Mouse (Mus musculus): Measurements from ENCODE around the gene Zfp113. TPM values are rescaled to one million over a fixed set of nuclear protein-coding genes. Genes with fewer than 3 reads are reported as not detected.

Zfp113 gene
- polyA plus RNA-seq, 1 experiment, result 13.2 TPM

- Histone ChIP-seq H3K4me1 (ENCODE audit: control insufficient read depth, insufficient read depth, low read length) (no peaks in the 10 kb centered on the region), H3K27ac (ENCODE audit: insufficient read depth, low read length) (no peak overlapping the region), H3K4me3 (ENCODE audit: insufficient read depth, low read length) (no peak overlapping the region)
- no peak for TF ChIP-seq CTCF (IDR thresholded peaks at IDR 0.05; ENCODE audit: borderline replicate concordance, insufficient read depth, low read length)
- no peak for TF ChIP-seq POLR2A (IDR thresholded peaks at IDR 0.05; ENCODE audit: low read depth, low read length)
Measured at GRCm38 (mm10) chr5:138173217-138173616, 17.7 kb upstream of the Zfp113 start.

- H3K4me1 ChIP-seq (ENCODE audit: control insufficient read depth, insufficient read depth, low read length), result no peaks in the 10 kb centered on the region
- TF ChIP-seq POLR2A (IDR thresholded peaks at IDR 0.05; ENCODE audit: low read depth, low read length) (peak; percentile 62), CTCF (IDR thresholded peaks at IDR 0.05; ENCODE audit: borderline replicate concordance, insufficient read depth, low read length) (no peak)
- peak within 1 kb of the TSS; percentile 94 for H3K4me3 ChIP-seq (ENCODE audit: insufficient read depth, low read length)
- H3K27ac ChIP-seq (ENCODE audit: insufficient read depth, low read length), result peak within 1 kb of the TSS; percentile 91
Measured at GRCm38 (mm10) chr5:138171695-138172491, 16.3 kb upstream of the Zfp113 start, which contains the start of the genes Ap4m1 and Mcm7. TSS of gene Ap4m1 (plus strand) at chr5:138172002. TSS of gene Mcm7 (minus strand) at chr5:138172422.

GRCm38 (mm10) chr5:138170936-138171561 lies 15.5 kb upstream of the Zfp113 start:
- H3K4me3 ChIP-seq (ENCODE audit: insufficient read depth, low read length), result peak overlapping the region; percentile 94
- peak; percentile 65 for TF ChIP-seq POLR2A (IDR thresholded peaks at IDR 0.05; ENCODE audit: low read depth, low read length)
- TF ChIP-seq CTCF (IDR thresholded peaks at IDR 0.05; ENCODE audit: borderline replicate concordance, insufficient read depth, low read length), result no peak
- no peaks in the 10 kb centered on the region for H3K4me1 ChIP-seq (ENCODE audit: control insufficient read depth, insufficient read depth, low read length)
- H3K27ac ChIP-seq (ENCODE audit: insufficient read depth, low read length), result peak overlapping the region; percentile 36

- H3K27ac ChIP-seq (ENCODE audit: insufficient read depth, low read length), result peak overlapping the region; percentile 74; the same call in 1 of the 2 replicates
- H3K4me3 ChIP-seq (ENCODE audit: insufficient read depth, low read length), result no peak overlapping the region
- peaks cover 8% of the 10 kb centered on the region; the same call in 1 of the 2 replicates for H3K4me1 ChIP-seq (ENCODE audit: control insufficient read depth, insufficient read depth, low read length)
- TF ChIP-seq POLR2A (IDR thresholded peaks at IDR 0.05; ENCODE audit: low read depth, low read length) (peak; percentile 25; the same call in 1 of the 2 replicates), CTCF (IDR thresholded peaks at IDR 0.05; ENCODE audit: borderline replicate concordance, insufficient read depth, low read length) (no peak)
Measured at GRCm38 (mm10) chr5:138165594-138165993, 10.1 kb upstream of the Zfp113 start.

GRCm38 (mm10) chr5:138163610-138164009 lies 8.1 kb upstream of the Zfp113 start:
- peaks cover 8% of the 10 kb centered on the region; the same call in 1 of the 2 replicates for H3K4me1 ChIP-seq (ENCODE audit: control insufficient read depth, insufficient read depth, low read length)
- H3K27ac ChIP-seq (ENCODE audit: insufficient read depth, low read length), result no peak overlapping the region
- H3K4me3 ChIP-seq (ENCODE audit: insufficient read depth, low read length), result no peak overlapping the region
- TF ChIP-seq POLR2A (IDR thresholded peaks at IDR 0.05; ENCODE audit: low read depth, low read length) (0 out of 2 replicates have a peak, but pooled peaks have one; percentile 4), CTCF (IDR thresholded peaks at IDR 0.05; ENCODE audit: borderline replicate concordance, insufficient read depth, low read length) (no peak)

GRCm38 (mm10) chr5:138163046-138163445 lies 7.5 kb upstream of the Zfp113 start:
- no peak overlapping the region for H3K27ac ChIP-seq (ENCODE audit: insufficient read depth, low read length)
- peaks cover 8% of the 10 kb centered on the region; the same call in 1 of the 2 replicates for H3K4me1 ChIP-seq (ENCODE audit: control insufficient read depth, insufficient read depth, low read length)
- H3K4me3 ChIP-seq (ENCODE audit: insufficient read depth, low read length), result no peak overlapping the region
- TF ChIP-seq CTCF (IDR thresholded peaks at IDR 0.05; ENCODE audit: borderline replicate concordance, insufficient read depth, low read length), result no peak
- no peak for TF ChIP-seq POLR2A (IDR thresholded peaks at IDR 0.05; ENCODE audit: low read depth, low read length)

GRCm38 (mm10) chr5:138160842-138161665 lies 5.5 kb upstream of the Zfp113 start, which contains the start of gene Cops6:
TSS of gene Cops6 (plus strand) at chr5:138161071.
- peaks cover 8% of the 10 kb centered on the region; the same call in 1 of the 2 replicates for H3K4me1 ChIP-seq (ENCODE audit: control insufficient read depth, insufficient read depth, low read length)
- TF ChIP-seq POLR2A (IDR thresholded peaks at IDR 0.05; ENCODE audit: low read depth, low read length) (peak; percentile 89), CTCF (IDR thresholded peaks at IDR 0.05; ENCODE audit: borderline replicate concordance, insufficient read depth, low read length) (no peak)
- H3K4me3 ChIP-seq (ENCODE audit: insufficient read depth, low read length), result peak within 1 kb of the TSS; percentile 84
- peak within 1 kb of the TSS; percentile 15 for H3K27ac ChIP-seq (ENCODE audit: insufficient read depth, low read length)

- Histone ChIP-seq H3K4me3 (ENCODE audit: insufficient read depth, low read length) (no peak overlapping the region), H3K4me1 (ENCODE audit: control insufficient read depth, insufficient read depth, low read length) (peaks cover 8% of the 10 kb centered on the region; the same call in 1 of the 2 replicates), H3K27ac (ENCODE audit: insufficient read depth, low read length) (no peak overlapping the region)
- TF ChIP-seq POLR2A (IDR thresholded peaks at IDR 0.05; ENCODE audit: low read depth, low read length) (no peak), CTCF (IDR thresholded peaks at IDR 0.05; ENCODE audit: borderline replicate concordance, insufficient read depth, low read length) (no peak)
Measured at GRCm38 (mm10) chr5:138160224-138160762, 4.7 kb upstream of the Zfp113 start.

- Histone ChIP-seq H3K27ac (ENCODE audit: insufficient read depth, low read length) (no peak overlapping the region), H3K4me1 (ENCODE audit: control insufficient read depth, insufficient read depth, low read length) (no peaks in the 10 kb centered on the region), H3K4me3 (ENCODE audit: insufficient read depth, low read length) (no peak overlapping the region)
- TF ChIP-seq POLR2A (IDR thresholded peaks at IDR 0.05; ENCODE audit: low read depth, low read length) (no peak), CTCF (IDR thresholded peaks at IDR 0.05; ENCODE audit: borderline replicate concordance, insufficient read depth, low read length) (no peak)
Measured at GRCm38 (mm10) chr5:138154390-138154789, 1.2 kb downstream of the Zfp113 start.
